Mouse (Mus musculus) neural tube, embryonic 15.5 days (tissue): Measurements from ENCODE around the gene Sap30l. TPM values are rescaled to one million over a fixed set of nuclear protein-coding genes. Genes with fewer than 3 reads are reported as not detected.

Experiments
- ATAC-seq: fragments of 200-750 bp; cut with Nextera tagmentation; 2 replicates; pipeline ENCODE4 v1.8.0; 2017; ENCODE audit warnings: mild to moderate bottlenecking, moderate TSS enrichment, moderate library complexity; ENCODE audit not compliant: low FRiP score
- H3K27ac ChIP-seq: fragments of 300-500 bp; sonication (generic); replicated peaks from 2 replicates; pipeline ENCODE4 v1.5.1; 2015; ENCODE audit warnings: mild to moderate bottlenecking, inconsistent platforms
- H3K27me3 ChIP-seq: fragments of 300-500 bp; sonication (generic); replicated peaks from 2 replicates; pipeline ENCODE4 v1.6.1; 2015; ENCODE audit warnings: inconsistent platforms
- H3K36me3 ChIP-seq: fragments of 300-500 bp; sonication (generic); 2 replicates; pipeline ENCODE4 v1.6.1; 2015; ENCODE audit warnings: inconsistent platforms
- H3K4me1 ChIP-seq: fragments of 300-500 bp; sonication (generic); 2 replicates; pipeline ENCODE4 v1.6.1; 2015; ENCODE audit warnings: inconsistent platforms
- H3K4me2 ChIP-seq: fragments of 300-500 bp; sonication (generic); 2 replicates; pipeline ENCODE4 v1.6.1; 2015; ENCODE audit warnings: inconsistent platforms, mild to moderate bottlenecking, moderate library complexity
- H3K4me3 ChIP-seq: fragments of 300-500 bp; sonication (generic); replicated peaks from 2 replicates; pipeline ENCODE4 v1.5.1; 2015; ENCODE audit warnings: mild to moderate bottlenecking, inconsistent platforms
- H3K9ac ChIP-seq: fragments of 300-500 bp; sonication (generic); replicated peaks from 2 replicates; pipeline ENCODE4 v1.6.1; 2015; ENCODE audit warnings: mild to moderate bottlenecking, inconsistent platforms
- H3K9me3 ChIP-seq: fragments of 300-500 bp; sonication (generic); replicated peaks from 2 replicates; pipeline ENCODE4 v1.6.1; 2016; ENCODE audit warnings: inconsistent platforms
- WGBS: fragments of 180-500 bp; shearing (Covaris S2); methylation state at CpG from one replicate; pipeline ENCODE4 v1.1.7; 2015; ENCODE audit warnings: mixed read lengths; 5-methylcytosine and 5-hydroxymethylcytosine counted together
- polyA plus RNA-seq: library from polyadenylated mRNA; unstranded; fragments of >200 nt; fragmentation: Nextera tagmentation; extraction: Ambion mirVana; gene quantifications from 2 replicates; pipeline ENCODE4 v1.2.1, GENCODE M21; 2015

Sap30l gene
- polyA plus RNA-seq, 1 experiment from 2014 or later: 12.4 TPM

- Histone ChIP-seq H3K4me2 (peak overlapping the region; percentile 95), H3K4me3 (peak overlapping the region; percentile 90), H3K4me1 (peaks cover 29% of the 10 kb centered on the region), H3K36me3 (no peaks in the 10 kb centered on the region), H3K9ac (peak overlapping the region; percentile 50), H3K27ac (peak overlapping the region; percentile 76; the same call in 1 of the 2 replicates), H3K9me3 (no peaks in the 10 kb centered on the region), H3K27me3 (no peaks in the 10 kb centered on the region)
- 16% methylated on average over 22 of the region's 22 CpGs for whole genome bisulfite sequencing
- ATAC-seq: no peak
Measured at GRCm38 (mm10) chr11:57800266-57800951, 1.0 kb upstream of the Sap30l start.

- peak overlapping the region; percentile 88 for H3K9ac ChIP-seq
- no peaks in the 10 kb centered on the region for H3K27me3 ChIP-seq
- ATAC-seq: peak; percentile 74
- H3K36me3 ChIP-seq: no peaks in the 10 kb centered on the region
- H3K9me3 ChIP-seq: no peaks in the 10 kb centered on the region
- H3K4me3 ChIP-seq: peak overlapping the region; percentile 90
- peaks cover 29% of the 10 kb centered on the region for H3K4me1 ChIP-seq
- peak overlapping the region; percentile 95 for H3K4me2 ChIP-seq
- under 1% methylated on average over 42 of the region's 85 CpGs for WGBS
- H3K27ac ChIP-seq: peak overlapping the region; percentile 74
Measured at GRCm38 (mm10) chr11:57801766-57802510, 501 bp downstream of the Sap30l start.

GRCm38 (mm10) chr11:57802511-57802870 is 1.1 kb downstream of the Sap30l start:
- Histone ChIP-seq H3K9ac (peak overlapping the region; percentile 88), H3K4me2 (peak overlapping the region; percentile 95), H3K9me3 (no peaks in the 10 kb centered on the region), H3K4me1 (peaks cover 29% of the 10 kb centered on the region), H3K27me3 (no peaks in the 10 kb centered on the region), H3K4me3 (peak overlapping the region; percentile 90), H3K36me3 (no peaks in the 10 kb centered on the region), H3K27ac (peak overlapping the region; percentile 74)
- 0% methylated on average over 18 of the region's 18 CpGs for WGBS
- no peak for ATAC-seq

GRCm38 (mm10) chr11:57805047-57805446 is 3.6 kb downstream of the Sap30l start:
- peaks cover 27% of the 10 kb centered on the region for H3K4me1 ChIP-seq
- no peak overlapping the region for H3K4me3 ChIP-seq
- ATAC-seq: no peak
- peaks cover 13% of the 10 kb centered on the region for H3K36me3 ChIP-seq
- no peak overlapping the region for H3K9ac ChIP-seq
- no peaks in the 10 kb centered on the region for H3K27me3 ChIP-seq
- H3K9me3 ChIP-seq: no peaks in the 10 kb centered on the region
- no peak overlapping the region for H3K4me2 ChIP-seq
- 73% methylated on average over 3 of the region's 3 CpGs for WGBS
- no peak overlapping the region for H3K27ac ChIP-seq

GRCm38 (mm10) chr11:57809017-57809731 is 7.7 kb downstream of the Sap30l start:
- no peak overlapping the region for H3K4me3 ChIP-seq
- H3K4me1 ChIP-seq: no peaks in the 10 kb centered on the region
- peaks cover 29% of the 10 kb centered on the region for H3K36me3 ChIP-seq
- no peak overlapping the region for H3K27ac ChIP-seq
- no peaks in the 10 kb centered on the region for H3K27me3 ChIP-seq
- H3K4me2 ChIP-seq: no peak overlapping the region
- H3K9ac ChIP-seq: no peak overlapping the region
- ATAC-seq: no peak
- H3K9me3 ChIP-seq: no peaks in the 10 kb centered on the region
- WGBS: 96% methylated on average over 17 of the region's 17 CpGs

- Histone ChIP-seq H3K4me2 (no peak overlapping the region), H3K9me3 (no peaks in the 10 kb centered on the region), H3K27me3 (no peaks in the 10 kb centered on the region), H3K36me3 (peaks cover 29% of the 10 kb centered on the region), H3K9ac (no peak overlapping the region), H3K4me3 (no peak overlapping the region), H3K27ac (no peak overlapping the region), H3K4me1 (no peaks in the 10 kb centered on the region)
- WGBS: 91% methylated on average over 8 of the region's 8 CpGs
- ATAC-seq: no peak
Measured at GRCm38 (mm10) chr11:57809732-57810098, 8.3 kb downstream of the Sap30l start.

- no peaks in the 10 kb centered on the region for H3K9me3 ChIP-seq
- no peak overlapping the region for H3K4me3 ChIP-seq
- H3K4me2 ChIP-seq: no peak overlapping the region
- H3K27me3 ChIP-seq: no peaks in the 10 kb centered on the region
- H3K9ac ChIP-seq: no peak overlapping the region
- H3K4me1 ChIP-seq: no peaks in the 10 kb centered on the region
- peaks cover 29% of the 10 kb centered on the region for H3K36me3 ChIP-seq
- ATAC-seq: no peak
- H3K27ac ChIP-seq: no peak overlapping the region
- WGBS: 87% methylated on average over 7 of the region's 7 CpGs
Measured at GRCm38 (mm10) chr11:57811006-57811405, 9.6 kb downstream of the Sap30l start.

- no peaks in the 10 kb centered on the region for H3K27me3 ChIP-seq
- no peaks in the 10 kb centered on the region for H3K9me3 ChIP-seq
- ATAC-seq: no peak
- no peak overlapping the region for H3K9ac ChIP-seq
- H3K4me1 ChIP-seq: no peaks in the 10 kb centered on the region
- WGBS: 99% methylated on average over 8 of the region's 8 CpGs
- H3K36me3 ChIP-seq: peaks cover 29% of the 10 kb centered on the region
- H3K27ac ChIP-seq: no peak overlapping the region
- H3K4me2 ChIP-seq: no peak overlapping the region
- H3K4me3 ChIP-seq: no peak overlapping the region
Measured at GRCm38 (mm10) chr11:57812212-57812611, 10.8 kb downstream of the Sap30l start.

- H3K9ac ChIP-seq: no peak overlapping the region
- H3K9me3 ChIP-seq: no peaks in the 10 kb centered on the region
- no peak overlapping the region for H3K27ac ChIP-seq
- H3K4me3 ChIP-seq: no peak overlapping the region
- WGBS: 91% methylated on average over 3 of the region's 3 CpGs
- ATAC-seq: no peak
- H3K4me2 ChIP-seq: no peak overlapping the region
- H3K36me3 ChIP-seq: peaks cover 24% of the 10 kb centered on the region
- no peaks in the 10 kb centered on the region for H3K4me1 ChIP-seq
- no peaks in the 10 kb centered on the region for H3K27me3 ChIP-seq
Measured at GRCm38 (mm10) chr11:57813641-57814040, 12.2 kb downstream of the Sap30l start.

- 81% methylated on average over 4 of the region's 4 CpGs for WGBS
- no peak for ATAC-seq
- Histone ChIP-seq H3K9me3 (no peaks in the 10 kb centered on the region), H3K36me3 (no peaks in the 10 kb centered on the region), H3K4me2 (no peak overlapping the region), H3K9ac (no peak overlapping the region), H3K4me3 (no peak overlapping the region), H3K27ac (no peak overlapping the region), H3K27me3 (no peaks in the 10 kb centered on the region), H3K4me1 (no peaks in the 10 kb centered on the region)
Measured at GRCm38 (mm10) chr11:57818189-57818588, 16.8 kb downstream of the Sap30l start.

- Histone ChIP-seq H3K36me3 (no peaks in the 10 kb centered on the region), H3K27me3 (peaks cover 14% of the 10 kb centered on the region), H3K9ac (no peak overlapping the region), H3K4me1 (no peaks in the 10 kb centered on the region), H3K9me3 (no peaks in the 10 kb centered on the region), H3K4me2 (no peak overlapping the region), H3K4me3 (no peak overlapping the region), H3K27ac (no peak overlapping the region)
- 26% methylated on average over 9 of the region's 9 CpGs for WGBS
- ATAC-seq: no peak
Measured at GRCm38 (mm10) chr11:57819999-57820581, 18.7 kb downstream of the Sap30l start.
